Mouse (Mus musculus) CH12.LX (cell line): ENCODE measurements at regions not wholly inside any gene's neighbourhood (a gene's known extent, or its start where the extent isn't known, plus 50 kb on each side); places are given as distances from the start of the nearest gene placed in this dataset.

Source experiments
- DNase-seq: peaks from one replicate; pipeline ENCODE4 v3.0.0-alpha.2; 2013; ENCODE audit errors: extremely low read depth
- H3K27ac ChIP-seq: 2 replicates; pipeline ENCODE4 v1.5.1; 2012; ENCODE audit warnings: low read depth, mild to moderate bottlenecking, control low read depth, moderate library complexity; ENCODE audit not compliant: insufficient read depth
- H3K27me3 ChIP-seq: replicated peaks from 2 replicates; pipeline ENCODE3; 2012; ENCODE audit warnings: inconsistent platforms
- H3K36me3 ChIP-seq, 2 experiments: replicated peaks in 1 of 2; 2 replicates each; pipeline versions ENCODE3 to v1.6.1; 2012; ENCODE audit warnings: inconsistent platforms in 1 of 2, low read length in 1 of 2, mild to moderate bottlenecking in 1 of 2, mixed read lengths in 1 of 2, moderate library complexity in 1 of 2; ENCODE audit not compliant: control insufficient read depth in 1 of 2, insufficient read depth in 1 of 2
- H3K4me1 ChIP-seq, 2 experiments: 2 replicates each; pipeline ENCODE4 v1.6.1; 2012; ENCODE audit warnings: inconsistent platforms in 1 of 2, moderate library complexity in 1 of 2; ENCODE audit not compliant: insufficient read depth in 2 of 2, control insufficient read depth in 1 of 2
- H3K4me2 ChIP-seq: 2 replicates; pipeline ENCODE4 v1.6.1; 2012; ENCODE audit warnings: low read depth, mild to moderate bottlenecking, control low read depth; ENCODE audit not compliant: poor library complexity, insufficient read depth, severe bottlenecking
- H3K4me3 ChIP-seq, 3 experiments: fragments of 150-350 bp in 1 of 3; sonication (generic) in 1 of 3; replicated peaks in 1 of 3; 2 replicates each; pipeline versions ENCODE3 to v1.5.1; 2011 to 2012; ENCODE audit warnings: low read depth in 2 of 3, low read length in 2 of 3, mild to moderate bottlenecking in 2 of 3, moderate library complexity in 2 of 3, control low read depth in 1 of 3, improper control_type of control experiment in 1 of 3, inconsistent platforms in 1 of 3, mixed read lengths in 1 of 3; ENCODE audit not compliant: poor library complexity in 1 of 3
- H3K79me2 ChIP-seq: replicated peaks from 2 replicates; pipeline ENCODE4 v1.6.1; 2012; ENCODE audit warnings: mild to moderate bottlenecking, moderate library complexity; ENCODE audit not compliant: control insufficient read depth, poor library complexity, insufficient read depth, severe bottlenecking; ENCODE audit errors: extremely low read depth
- H3K9ac ChIP-seq: 2 replicates; pipeline ENCODE4 v1.6.1; 2012; ENCODE audit warnings: low read depth, mild to moderate bottlenecking, control low read depth, moderate library complexity; ENCODE audit not compliant: insufficient read depth
- H3K9me3 ChIP-seq: replicated peaks from 2 replicates; pipeline ENCODE3; 2012; ENCODE audit warnings: low read length, inconsistent platforms, mixed read lengths
- CHD1 ChIP-seq: IDR thresholded peaks from 2 replicates; pipeline ENCODE4 v1.6.1; 2012; ENCODE audit warnings: low read depth, low read length, improper control_type of control experiment, inconsistent platforms
- CHD2 ChIP-seq: IDR thresholded peaks from 2 replicates; pipeline ENCODE4 v1.6.1; 2011; ENCODE audit warnings: low read length, improper control_type of control experiment
- E2F4 ChIP-seq: IDR thresholded peaks from 2 replicates; pipeline ENCODE4 v1.6.1; 2011; ENCODE audit warnings: low read depth, low read length, improper control_type of control experiment; ENCODE audit not compliant: insufficient replicate concordance
- EP300 ChIP-seq: IDR thresholded peaks from 2 replicates; pipeline ENCODE4 v1.6.1; 2011; ENCODE audit warnings: low read length, improper control_type of control experiment
- GABPA ChIP-seq: IDR thresholded peaks from 2 replicates; pipeline ENCODE4 v1.6.1; 2012; ENCODE audit warnings: low read depth, low read length, improper control_type of control experiment, inconsistent platforms; ENCODE audit not compliant: insufficient replicate concordance
- HCFC1 ChIP-seq: IDR thresholded peaks from 2 replicates; pipeline ENCODE4 v1.6.1; 2012; ENCODE audit warnings: low read depth, mild to moderate bottlenecking, inconsistent platforms, low read length, improper control_type of control experiment
- IRF4 ChIP-seq: IDR thresholded peaks from 2 replicates; pipeline ENCODE4 v1.6.1; 2014; ENCODE audit warnings: low read depth, mild to moderate bottlenecking, inconsistent platforms, low read length, improper control_type of control experiment
- JUN ChIP-seq: IDR thresholded peaks from 2 replicates; pipeline ENCODE4 v1.6.1; 2011; ENCODE audit warnings: low read depth, mild to moderate bottlenecking, low read length, improper control_type of control experiment, moderate library complexity; ENCODE audit not compliant: insufficient read depth
- KAT2A ChIP-seq: IDR thresholded peaks from 2 replicates; pipeline ENCODE4 v1.6.1; 2012; ENCODE audit warnings: low read length, improper control_type of control experiment, inconsistent platforms; ENCODE audit not compliant: insufficient replicate concordance
- MAFK ChIP-seq: IDR thresholded peaks from 2 replicates; pipeline ENCODE4 v1.6.1; 2011; ENCODE audit warnings: low read length, improper control_type of control experiment; ENCODE audit not compliant: insufficient replicate concordance
- POLR2A ChIP-seq: IDR thresholded peaks from 2 replicates; pipeline ENCODE4 v1.6.1; 2011; ENCODE audit warnings: low read depth, mild to moderate bottlenecking, improper control_type of control experiment, low read length
- RAD21 ChIP-seq: IDR thresholded peaks from 2 replicates; pipeline ENCODE4 v1.6.1; 2011; ENCODE audit warnings: low read depth, mild to moderate bottlenecking, low read length, improper control_type of control experiment, moderate library complexity
- SIN3A ChIP-seq: IDR thresholded peaks from 2 replicates; pipeline ENCODE4 v1.6.1; 2012; ENCODE audit warnings: low read length, improper control_type of control experiment, inconsistent platforms
- ZC3H11A ChIP-seq: IDR thresholded peaks from 2 replicates; pipeline ENCODE4 v1.6.1; 2012; ENCODE audit warnings: low read depth, mild to moderate bottlenecking, inconsistent platforms, low read length, improper control_type of control experiment
- ZMIZ1 ChIP-seq: IDR thresholded peaks from 2 replicates; pipeline ENCODE4 v1.6.1; 2012; ENCODE audit warnings: low read depth, mild to moderate bottlenecking, inconsistent platforms, low read length, improper control_type of control experiment
- ZNF384 ChIP-seq: IDR thresholded peaks from 2 replicates; pipeline ENCODE4 v1.6.1; 2012; ENCODE audit warnings: low read depth, low read length, improper control_type of control experiment, inconsistent platforms
- dilution Hi-C: fragments of 300-500 bp; cut with MboI; formaldehyde crosslinking; loops from 2 replicates; pipeline ENCODE4 v1.14.3; 2020; ENCODE audit warnings: low sequenced_read_pairs; ENCODE audit not compliant: extremely low pct_unique_long_range_greater_than_20kb, extremely low pct_ligation_motif_present
- in situ Hi-C: fragments of 300-500 bp; cut with MboI; formaldehyde crosslinking; loops from 3 replicates; pipeline ENCODE4 v1.14.3; 2019; ENCODE audit warnings: low sequenced_read_pairs, low pct_ligation_motif_present, low pct_unique_long_range_greater_than_20kb, mixed read lengths

DNA sequence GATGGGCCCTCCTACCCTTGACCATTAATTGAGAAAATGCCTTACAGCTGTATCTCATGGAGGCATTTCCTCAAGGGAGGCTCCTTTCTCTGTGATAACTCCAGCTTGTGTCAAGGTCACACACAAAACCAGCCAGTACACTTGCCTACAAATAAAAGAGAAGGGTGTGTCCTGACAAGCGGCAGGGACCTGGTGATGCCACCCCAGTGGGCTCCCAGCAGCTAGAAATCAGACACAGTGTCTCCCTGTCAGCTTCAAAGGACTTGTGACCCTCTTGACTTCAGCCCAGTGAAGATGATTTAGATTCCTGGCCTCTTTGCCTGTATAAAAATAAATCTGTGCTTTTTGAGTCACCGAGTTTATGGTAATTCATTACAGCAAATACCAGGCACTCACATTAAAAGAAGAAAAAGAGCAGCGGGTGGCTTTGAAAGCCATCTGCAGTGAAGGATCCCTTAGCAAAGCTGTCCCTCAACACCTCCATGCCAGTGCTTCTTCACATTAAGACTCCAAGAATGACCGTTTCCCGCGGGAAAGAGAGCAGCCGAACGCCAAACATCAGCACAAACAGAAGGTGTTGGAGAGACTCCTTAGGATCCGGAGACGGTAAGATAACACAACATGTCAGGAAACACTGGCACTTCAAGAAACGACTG, 273.5 kb downstream of the Gxylt1 start:
- Histone ChIP-seq H3K36me3 (no peaks in the 10 kb centered on the region), H3K4me1 (no peaks in the 10 kb centered on the region), H3K4me3 (no peak overlapping the region), H3K4me2 (no peak overlapping the region), H3K9ac (no peak overlapping the region), H3K27me3 (no peaks in the 10 kb centered on the region), H3K79me2 (no peaks in the 10 kb centered on the region), H3K9me3 (peaks cover 76% of the 10 kb centered on the region), H3K27ac (no peak overlapping the region)
- dilution Hi-C loops: no loop called here
- TF ChIP-seq ZNF384: no peak
- TF ChIP-seq MAFK: no peak
- TF ChIP-seq CHD1: no peak
- no peak for TF ChIP-seq IRF4
- no peak for TF ChIP-seq HCFC1
- no peak for DNase-seq
- in situ Hi-C loops: no loop called here

DNA sequence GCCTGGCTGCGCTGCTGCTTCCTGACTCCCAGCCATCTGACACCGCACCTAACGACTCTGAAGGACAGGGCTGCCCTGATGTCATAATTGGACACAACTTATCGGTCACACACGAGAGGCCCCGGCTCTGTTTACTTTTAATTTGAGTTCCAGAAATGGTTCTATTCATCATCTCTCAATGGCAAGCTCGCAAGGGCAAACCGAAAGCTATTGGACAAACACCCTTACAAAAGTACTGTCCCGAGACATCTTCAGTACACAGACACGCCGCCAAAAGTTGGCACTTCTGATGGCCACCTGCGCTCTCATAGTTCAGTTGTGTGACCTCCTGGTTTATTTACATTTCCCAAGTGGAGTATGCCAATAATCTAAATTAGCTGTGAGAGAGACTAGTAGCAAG, 274.9 kb downstream of the Gxylt1 start:
- Histone ChIP-seq H3K36me3 (no peaks in the 10 kb centered on the region), H3K79me2 (no peaks in the 10 kb centered on the region), H3K4me2 (no peak overlapping the region), H3K4me1 (no peaks in the 10 kb centered on the region), H3K27me3 (no peaks in the 10 kb centered on the region), H3K9ac (no peak overlapping the region), H3K4me3 (no peak overlapping the region), H3K27ac (no peak overlapping the region), H3K9me3 (peaks cover 74% of the 10 kb centered on the region)
- dilution Hi-C loops (no loop called here), in situ Hi-C loops (no loop called here)
- DNase-seq: no peak
- TF ChIP-seq EP300 (no peak), E2F4 (no peak), POLR2A (no peak), JUN (no peak), SIN3A (no peak), KAT2A (no peak), ZMIZ1 (no peak), ZC3H11A (no peak), GABPA (no peak), CHD2 (no peak), RAD21 (no peak), ZNF384 (no peak)
